Mouse (Mus musculus): ENCODE measurements around the gene Kri1. TPM values are rescaled to one million over a fixed set of nuclear protein-coding genes. Genes with fewer than 3 reads are reported as not detected.
A peak's percentile ranks its signal among the peaks of the same experiment; 100 is the strongest.

Gene Kri1
- polyA plus RNA-seq, 1 experiment from 2014 or later = 16.3 TPM

- Histone ChIP-seq H3K36me3 (ENCODE audit: control insufficient read depth, insufficient read depth, low read length) (peaks cover 7% of the 10 kb centered on the region), H3K4me1 (ENCODE audit: control insufficient read depth, insufficient read depth, low read length) (peaks cover 28% of the 10 kb centered on the region), H3K27me3 (ENCODE audit: control insufficient read depth, insufficient read depth, low read length) (no peaks in the 10 kb centered on the region), H3K9ac (ENCODE audit: low read length) (peak overlapping the region; percentile 84), H3K4me3 (ENCODE audit: low read depth, low read length) (peak overlapping the region; percentile 83), H3K27ac (ENCODE audit: low read depth, low read length) (no peak overlapping the region), H3K4me2 (peak overlapping the region; percentile 86), H3K9me3 (ENCODE audit: control insufficient read depth, low read length) (no peaks in the 10 kb centered on the region)
- no peak for ATAC-seq (ENCODE audit: low FRiP score)
- DNase-seq (ENCODE audit: low spot score, missing footprints) = no peak
- 73% methylated on average over 3 of the region's 3 CpGs for WGBS
These were observed 1.0 kb downstream of the Kri1 start for GRCm38 (mm10) chr9:21286753-21287152.

GRCm38 (mm10) chr9:21283994-21284393 is 3.8 kb downstream of the Kri1 start:
- 89% methylated on average over 3 of the region's 3 CpGs for WGBS

GRCm38 (mm10) chr9:21283591-21283990 is 4.2 kb downstream of the Kri1 start:
- no peak for ATAC-seq (ENCODE audit: low FRiP score)
- no peak for DNase-seq (ENCODE audit: low spot score, missing footprints)
- H3K4me3 ChIP-seq (ENCODE audit: low read depth, low read length) = no peak overlapping the region
- no peaks in the 10 kb centered on the region for H3K9me3 ChIP-seq (ENCODE audit: control insufficient read depth, low read length)
- no peak overlapping the region for H3K4me2 ChIP-seq
- no peak overlapping the region for H3K27ac ChIP-seq (ENCODE audit: low read depth, low read length)
- H3K36me3 ChIP-seq (ENCODE audit: control insufficient read depth, insufficient read depth, low read length) = peaks cover 17% of the 10 kb centered on the region
- no peak overlapping the region for H3K9ac ChIP-seq (ENCODE audit: low read length)
- 93% methylated on average over 5 of the region's 5 CpGs for WGBS
- H3K4me1 ChIP-seq (ENCODE audit: control insufficient read depth, insufficient read depth, low read length) = peaks cover 11% of the 10 kb centered on the region
- no peaks in the 10 kb centered on the region for H3K27me3 ChIP-seq (ENCODE audit: control insufficient read depth, insufficient read depth, low read length)

More at GRCm38 (mm10) chr9:21283994-21284393, 3.8 kb downstream of the Kri1 start:
- H3K27me3 ChIP-seq (ENCODE audit: control insufficient read depth, insufficient read depth, low read length) = no peaks in the 10 kb centered on the region
- no peak overlapping the region for H3K27ac ChIP-seq (ENCODE audit: low read depth, low read length)
- no peak overlapping the region for H3K4me3 ChIP-seq (ENCODE audit: low read depth, low read length)
- H3K36me3 ChIP-seq (ENCODE audit: control insufficient read depth, insufficient read depth, low read length) = peaks cover 15% of the 10 kb centered on the region
- DNase-seq (ENCODE audit: low spot score, missing footprints) (no peak), ATAC-seq (ENCODE audit: low FRiP score) (no peak)
- no peak overlapping the region for H3K4me2 ChIP-seq
- peaks cover 15% of the 10 kb centered on the region for H3K4me1 ChIP-seq (ENCODE audit: control insufficient read depth, insufficient read depth, low read length)
- no peaks in the 10 kb centered on the region for H3K9me3 ChIP-seq (ENCODE audit: control insufficient read depth, low read length)
- no peak overlapping the region for H3K9ac ChIP-seq (ENCODE audit: low read length)

- ATAC-seq (ENCODE audit: low FRiP score) = no peak
These were observed 10.0 kb downstream of the Kri1 start for GRCm38 (mm10) chr9:21277776-21278175.

GRCm38 (mm10) chr9:21276307-21276706 is 11.5 kb downstream of the Kri1 start:
- H3K9ac ChIP-seq (ENCODE audit: low read length) = no peak overlapping the region
- H3K36me3 ChIP-seq (ENCODE audit: control insufficient read depth, insufficient read depth, low read length) = peaks cover 42% of the 10 kb centered on the region
- H3K4me1 ChIP-seq (ENCODE audit: control insufficient read depth, insufficient read depth, low read length) = no peaks in the 10 kb centered on the region
- H3K4me2 ChIP-seq = no peak overlapping the region
- H3K27me3 ChIP-seq (ENCODE audit: control insufficient read depth, insufficient read depth, low read length) = no peaks in the 10 kb centered on the region
- no peaks in the 10 kb centered on the region for H3K9me3 ChIP-seq (ENCODE audit: control insufficient read depth, low read length)
- H3K4me3 ChIP-seq (ENCODE audit: low read depth, low read length) = no peak overlapping the region
- DNase-seq (ENCODE audit: low spot score, missing footprints) (no peak), ATAC-seq (ENCODE audit: low FRiP score) (no peak)
- WGBS = 92% methylated on average over 8 of the region's 8 CpGs
- H3K27ac ChIP-seq (ENCODE audit: low read depth, low read length) = no peak overlapping the region

More at GRCm38 (mm10) chr9:21277776-21278175, 10.0 kb downstream of the Kri1 start:
- no peak overlapping the region for H3K27ac ChIP-seq (ENCODE audit: low read depth, low read length)
- no peaks in the 10 kb centered on the region for H3K9me3 ChIP-seq (ENCODE audit: control insufficient read depth, low read length)
- peaks cover 32% of the 10 kb centered on the region for H3K36me3 ChIP-seq (ENCODE audit: control insufficient read depth, insufficient read depth, low read length)
- no peak overlapping the region for H3K4me3 ChIP-seq (ENCODE audit: low read depth, low read length)
- no peaks in the 10 kb centered on the region for H3K27me3 ChIP-seq (ENCODE audit: control insufficient read depth, insufficient read depth, low read length)
- 95% methylated on average over 5 of the region's 5 CpGs for WGBS
- H3K4me2 ChIP-seq = no peak overlapping the region
- no peaks in the 10 kb centered on the region for H3K4me1 ChIP-seq (ENCODE audit: control insufficient read depth, insufficient read depth, low read length)
- no peak overlapping the region for H3K9ac ChIP-seq (ENCODE audit: low read length)
- DNase-seq (ENCODE audit: low spot score, missing footprints) = no peak

- DNase-seq (ENCODE audit: low spot score, missing footprints) (no peak), ATAC-seq (ENCODE audit: low FRiP score) (peak; percentile 10; the same call in 1 of the 2 replicates)
- Histone ChIP-seq H3K4me3 (ENCODE audit: low read depth, low read length) (no peak overlapping the region), H3K4me1 (ENCODE audit: control insufficient read depth, insufficient read depth, low read length) (no peaks in the 10 kb centered on the region), H3K9me3 (ENCODE audit: control insufficient read depth, low read length) (no peaks in the 10 kb centered on the region), H3K9ac (ENCODE audit: low read length) (no peak overlapping the region), H3K27ac (ENCODE audit: low read depth, low read length) (no peak overlapping the region), H3K4me2 (no peak overlapping the region), H3K27me3 (ENCODE audit: control insufficient read depth, insufficient read depth, low read length) (no peaks in the 10 kb centered on the region), H3K36me3 (ENCODE audit: control insufficient read depth, insufficient read depth, low read length) (peaks cover 45% of the 10 kb centered on the region)
- 90% methylated on average over 12 of the region's 12 CpGs for WGBS
These were observed 12.0 kb downstream of the Kri1 start for GRCm38 (mm10) chr9:21275727-21276126.

GRCm38 (mm10) chr9:21275013-21275710 is 12.6 kb downstream of the Kri1 start:
- no peak overlapping the region for H3K9ac ChIP-seq (ENCODE audit: low read length)
- whole genome bisulfite sequencing = 84% methylated on average over 7 of the region's 7 CpGs
- peaks cover 46% of the 10 kb centered on the region for H3K36me3 ChIP-seq (ENCODE audit: control insufficient read depth, insufficient read depth, low read length)
- H3K4me3 ChIP-seq (ENCODE audit: low read depth, low read length) = no peak overlapping the region
- no peaks in the 10 kb centered on the region for H3K9me3 ChIP-seq (ENCODE audit: control insufficient read depth, low read length)
- H3K4me2 ChIP-seq = no peak overlapping the region
- H3K27me3 ChIP-seq (ENCODE audit: control insufficient read depth, insufficient read depth, low read length) = no peaks in the 10 kb centered on the region
- no peak overlapping the region for H3K27ac ChIP-seq (ENCODE audit: low read depth, low read length)
- H3K4me1 ChIP-seq (ENCODE audit: control insufficient read depth, insufficient read depth, low read length) = no peaks in the 10 kb centered on the region
- no peak for ATAC-seq (ENCODE audit: low FRiP score)
- DNase-seq (ENCODE audit: low spot score, missing footprints) = no peak

- no peak for ATAC-seq (ENCODE audit: low FRiP score)
- 92% methylated on average over 3 of the region's 3 CpGs for WGBS
- peaks cover 44% of the 10 kb centered on the region for H3K36me3 ChIP-seq (ENCODE audit: control insufficient read depth, insufficient read depth, low read length)
These were observed 13.4 kb downstream of the Kri1 start for GRCm38 (mm10) chr9:21274336-21274735.

GRCm38 (mm10) chr9:21273520-21274228 is 14.1 kb downstream of the Kri1 start:
- Histone ChIP-seq H3K36me3 (ENCODE audit: control insufficient read depth, insufficient read depth, low read length) (peaks cover 43% of the 10 kb centered on the region), H3K27me3 (ENCODE audit: control insufficient read depth, insufficient read depth, low read length) (no peaks in the 10 kb centered on the region), H3K4me3 (ENCODE audit: low read depth, low read length) (no peak overlapping the region), H3K9me3 (ENCODE audit: control insufficient read depth, low read length) (no peaks in the 10 kb centered on the region), H3K4me1 (ENCODE audit: control insufficient read depth, insufficient read depth, low read length) (no peaks in the 10 kb centered on the region), H3K9ac (ENCODE audit: low read length) (no peak overlapping the region), H3K27ac (ENCODE audit: low read depth, low read length) (no peak overlapping the region), H3K4me2 (no peak overlapping the region)
- ATAC-seq (ENCODE audit: low FRiP score) (no peak), DNase-seq (ENCODE audit: low spot score, missing footprints) (no peak)
- 84% methylated on average over 7 of the region's 7 CpGs for WGBS

More at GRCm38 (mm10) chr9:21274336-21274735, 13.4 kb downstream of the Kri1 start:
- Histone ChIP-seq H3K27me3 (ENCODE audit: control insufficient read depth, insufficient read depth, low read length) (no peaks in the 10 kb centered on the region), H3K9me3 (ENCODE audit: control insufficient read depth, low read length) (no peaks in the 10 kb centered on the region), H3K4me2 (no peak overlapping the region), H3K4me3 (ENCODE audit: low read depth, low read length) (no peak overlapping the region), H3K27ac (ENCODE audit: low read depth, low read length) (no peak overlapping the region), H3K4me1 (ENCODE audit: control insufficient read depth, insufficient read depth, low read length) (no peaks in the 10 kb centered on the region), H3K9ac (ENCODE audit: low read length) (no peak overlapping the region)
- DNase-seq (ENCODE audit: low spot score, missing footprints) = no peak
